Mouse (Mus musculus) hindbrain, embryonic 16.5 days (tissue): ENCODE results near the gene Plcb3. TPM values are rescaled to one million over a fixed set of nuclear protein-coding genes. Genes with fewer than 3 reads are reported as not detected.
A peak's percentile ranks its signal among the peaks of the same experiment; 100 is the strongest.
"Not testable (repeated sequence)": the region's sequence is repeated elsewhere in the genome, so short reads cannot be mapped to it uniquely, and the experiment has no call there.

Experiments used
- ATAC-seq: fragments of 200-750 bp; cut with Nextera tagmentation; 2 replicates; pipeline ENCODE4 v1.8.0; 2017; ENCODE audit warnings: moderate TSS enrichment, moderate library complexity
- H3K27ac ChIP-seq: fragments of 300-500 bp; sonication (generic); 2 replicates; pipeline ENCODE4 v1.5.1; 2014; ENCODE audit warnings: low read depth, mild to moderate bottlenecking, control low read depth, low read length, moderate library complexity
- H3K27me3 ChIP-seq: fragments of 300-500 bp; sonication (generic); replicated peaks from 2 replicates; pipeline ENCODE4 v1.6.1; 2014; ENCODE audit warnings: low read length; ENCODE audit not compliant: control insufficient read depth, insufficient read depth
- H3K36me3 ChIP-seq: fragments of 300-500 bp; sonication (generic); 2 replicates; pipeline ENCODE4 v1.6.1; 2014; ENCODE audit warnings: mild to moderate bottlenecking, low read length, moderate library complexity, mixed read lengths; ENCODE audit not compliant: control insufficient read depth, insufficient read depth
- H3K4me1 ChIP-seq: fragments of 300-500 bp; sonication (generic); 2 replicates; pipeline ENCODE4 v1.6.1; 2014; ENCODE audit warnings: low read depth, low read length; ENCODE audit not compliant: control insufficient read depth, insufficient read depth
- H3K4me2 ChIP-seq: fragments of 300-500 bp; sonication (generic); 2 replicates; pipeline ENCODE4 v1.6.1; 2014; ENCODE audit warnings: mild to moderate bottlenecking, low read length, control low read depth, moderate library complexity
- H3K4me3 ChIP-seq: fragments of 300-500 bp; sonication (generic); 2 replicates; pipeline ENCODE4 v1.5.1; 2014; ENCODE audit warnings: mild to moderate bottlenecking, low read length, control low read depth, moderate library complexity
- H3K9ac ChIP-seq: fragments of 300-500 bp; sonication (generic); 2 replicates; pipeline ENCODE4 v1.6.1; 2014; ENCODE audit warnings: low read depth, mild to moderate bottlenecking, control low read depth, low read length, moderate library complexity
- H3K9me3 ChIP-seq: fragments of 300-500 bp; sonication (generic); 2 replicates; pipeline ENCODE4 v1.6.1; 2014; ENCODE audit warnings: mild to moderate bottlenecking, low read length, moderate library complexity; ENCODE audit not compliant: control insufficient read depth
- WGBS: fragments of 180-500 bp; shearing (Covaris S2); extraction: QIAGEN DNeasy Blood & Tissue Kit; methylation state at CpG from one replicate; pipeline ENCODE4 v1.1.7; 2014; 5-methylcytosine and 5-hydroxymethylcytosine counted together
- polyA plus RNA-seq: library from polyadenylated mRNA; unstranded; fragments of >200 nt; fragmentation: Nextera tagmentation; extraction: Ambion mirVana; gene quantifications from 2 replicates; pipeline ENCODE4 v1.2.1, GENCODE M21; 2015

Plcb3 gene
- polyA plus RNA-seq, 1 experiment from 2014 or later: 13.8 TPM

DNA sequence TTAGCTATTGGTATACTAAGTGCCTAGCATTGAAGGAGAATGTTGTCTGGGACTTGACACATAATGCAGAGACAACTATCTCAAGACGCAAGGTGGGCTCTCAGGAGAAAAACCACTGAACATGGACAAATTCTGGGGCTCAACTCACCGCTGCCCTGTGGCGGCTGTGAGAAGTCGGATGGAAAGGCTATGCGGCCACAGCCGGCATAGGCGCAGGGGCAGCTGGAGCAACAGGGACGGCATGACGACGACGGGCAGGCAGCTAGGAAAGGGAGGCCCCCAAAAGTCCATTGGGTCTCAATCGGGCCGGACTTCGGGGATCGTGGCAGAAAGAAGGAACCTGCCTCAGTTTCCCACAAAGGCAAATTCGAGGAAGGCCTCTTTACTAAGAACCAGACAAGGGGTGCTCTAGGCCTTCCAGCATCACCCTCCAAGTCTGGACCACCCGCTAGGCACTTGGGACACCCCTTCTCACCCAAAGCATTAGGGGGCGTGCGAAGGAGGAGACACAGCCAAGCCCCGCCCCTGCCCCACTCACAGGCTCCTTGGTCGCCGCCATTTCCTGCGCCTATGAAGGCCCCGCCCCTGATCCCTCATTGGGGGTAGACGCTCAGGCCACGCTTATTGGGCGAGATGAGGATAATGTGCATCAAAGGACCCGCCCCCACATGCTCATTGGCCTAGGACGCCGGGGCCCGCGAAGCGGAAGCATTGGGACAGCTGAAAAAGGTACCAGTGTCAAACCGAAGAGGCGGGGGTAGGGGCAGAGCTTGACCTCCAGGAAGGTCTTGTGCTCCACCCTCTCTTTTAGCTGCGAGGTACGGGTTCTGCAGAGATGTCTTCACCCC, 16.0 kb upstream of the Plcb3 start, which contains the start of gene Dnajc4:
Gene Dnajc4, minus strand, starts transcription at position 562 of the 848 bp plus-strand sequence.
- H3K27ac ChIP-seq: peak within 1 kb of the TSS; percentile 26
- H3K9ac ChIP-seq: peak within 1 kb of the TSS; percentile 62
- H3K36me3 ChIP-seq: no peaks in the 10 kb centered on the region
- H3K27me3 ChIP-seq: no peaks in the 10 kb centered on the region
- no peaks in the 10 kb centered on the region for H3K9me3 ChIP-seq
- ATAC-seq: peak; percentile 92
- peaks cover 38% of the 10 kb centered on the region for H3K4me1 ChIP-seq
- peak within 1 kb of the TSS; percentile 70 for H3K4me2 ChIP-seq
- WGBS: 1% methylated on average over 37 of the region's 37 CpGs
- H3K4me3 ChIP-seq: peak within 1 kb of the TSS; percentile 41

DNA sequence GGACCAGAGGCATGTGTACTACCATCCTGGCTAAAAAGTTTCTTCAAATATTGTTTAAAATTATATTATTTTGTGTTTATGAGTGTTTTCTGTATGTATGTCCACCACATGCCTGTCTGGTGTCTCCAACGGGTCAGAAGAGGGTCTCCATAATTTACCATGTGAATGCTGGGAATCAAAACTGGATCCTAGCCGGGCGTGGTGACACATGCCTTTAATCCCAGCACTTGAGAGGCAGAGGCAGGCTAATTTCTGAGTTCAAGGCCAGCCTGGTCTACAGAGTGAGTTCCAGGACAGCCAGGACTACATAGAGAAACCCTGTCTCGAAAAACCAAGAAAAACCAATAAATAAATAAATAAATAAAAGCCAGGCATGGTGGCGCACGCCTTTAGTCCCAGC, 14.9 kb upstream of the Plcb3 start:
- ATAC-seq, H3K4me2 ChIP-seq, H3K27me3 ChIP-seq, H3K9me3 ChIP-seq, H3K9ac ChIP-seq, H3K36me3 ChIP-seq, H3K4me3 ChIP-seq, H3K27ac ChIP-seq: not testable (repeated sequence)
- peaks cover 37% of the 10 kb centered on the region for H3K4me1 ChIP-seq
- 93% methylated on average over 6 of the region's 6 CpGs for WGBS

DNA sequence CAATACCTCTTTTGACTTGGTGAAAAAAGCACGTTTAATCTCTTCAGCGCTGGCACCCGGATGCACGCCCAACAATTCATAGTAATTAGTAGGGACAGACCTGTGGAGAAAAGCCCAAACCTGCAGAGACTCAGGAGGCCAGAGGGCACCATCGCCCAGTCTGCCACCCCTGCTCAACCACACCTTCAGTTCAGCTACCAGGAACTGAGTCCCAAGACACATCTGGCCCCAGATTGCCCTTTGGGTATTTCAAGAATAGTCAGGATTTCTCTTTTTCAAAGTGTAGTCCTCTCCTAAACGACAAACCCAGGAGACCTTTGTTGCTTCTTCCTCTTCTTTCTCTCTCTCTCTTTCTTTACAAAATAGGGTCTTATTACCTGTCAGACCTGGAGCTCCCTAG, 14.4 kb upstream of the Plcb3 start:
- WGBS: 85% methylated on average over 6 of the region's 6 CpGs

DNA sequence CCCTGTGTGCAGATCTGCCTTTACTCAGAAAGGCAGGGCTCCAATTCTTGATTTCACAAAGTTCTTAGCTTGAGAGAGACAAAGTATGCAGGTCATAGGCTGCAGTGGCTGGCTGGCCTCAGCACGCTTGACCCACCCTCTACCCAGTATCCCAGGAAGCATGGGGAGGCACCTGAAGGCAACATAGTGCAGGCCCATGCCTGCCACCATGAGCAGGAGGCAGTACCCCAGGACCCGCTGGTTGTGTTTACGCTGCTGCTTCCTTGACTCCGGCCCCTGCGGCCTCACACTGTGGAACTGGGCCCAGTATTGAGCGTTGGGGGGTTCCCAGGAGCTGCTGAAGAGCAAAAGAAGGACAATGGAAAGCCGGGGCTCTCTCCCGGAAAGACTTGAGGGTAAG, 13.0 kb upstream of the Plcb3 start:
- Histone ChIP-seq H3K4me2 (no peak overlapping the region), H3K27ac (no peak overlapping the region), H3K4me1 (peaks cover 29% of the 10 kb centered on the region), H3K4me3 (no peak overlapping the region), H3K9me3 (no peaks in the 10 kb centered on the region), H3K27me3 (no peaks in the 10 kb centered on the region), H3K9ac (no peak overlapping the region), H3K36me3 (peaks cover 3% of the 10 kb centered on the region; the same call in 1 of the 2 replicates)
- ATAC-seq: no peak
- 88% methylated on average over 8 of the region's 8 CpGs for WGBS

More for the DNA sequence above, 14.4 kb upstream of the Plcb3 start:
- Histone ChIP-seq H3K27me3 (no peaks in the 10 kb centered on the region), H3K4me3 (no peak overlapping the region), H3K9me3 (no peaks in the 10 kb centered on the region), H3K27ac (no peak overlapping the region), H3K4me2 (no peak overlapping the region), H3K4me1 (peaks cover 41% of the 10 kb centered on the region), H3K36me3 (no peaks in the 10 kb centered on the region), H3K9ac (no peak overlapping the region)
- no peak for ATAC-seq

DNA sequence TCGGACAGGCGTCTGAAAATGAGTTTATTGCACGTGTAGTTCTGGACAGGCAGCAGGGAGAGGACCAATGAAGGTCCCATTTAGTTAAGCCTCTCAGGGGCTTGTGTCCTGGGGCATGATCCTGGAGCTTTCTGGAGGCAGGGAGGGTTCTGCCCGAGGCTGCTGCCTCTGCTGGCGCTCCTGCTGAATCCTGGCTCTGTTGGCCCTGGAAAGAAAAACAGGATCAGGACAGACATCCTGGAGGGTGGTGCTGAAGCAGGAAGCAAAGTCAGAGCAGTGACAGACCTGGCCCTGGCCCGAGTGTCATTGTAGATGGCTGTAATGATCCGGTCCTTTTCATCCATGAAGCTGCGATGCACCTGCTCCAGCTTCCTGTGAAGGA, 11.6 kb upstream of the Plcb3 start:
- 2% methylated on average over 8 of the region's 8 CpGs for WGBS
- Histone ChIP-seq H3K27ac (peak overlapping the region; percentile 89), H3K4me3 (peak overlapping the region; percentile 84), H3K4me2 (peak overlapping the region; percentile 95), H3K9ac (peak overlapping the region; percentile 98), H3K4me1 (peaks cover 25% of the 10 kb centered on the region), H3K27me3 (no peaks in the 10 kb centered on the region), H3K36me3 (peaks cover 5% of the 10 kb centered on the region; the same call in 1 of the 2 replicates), H3K9me3 (no peaks in the 10 kb centered on the region)
- no peak for ATAC-seq

DNA sequence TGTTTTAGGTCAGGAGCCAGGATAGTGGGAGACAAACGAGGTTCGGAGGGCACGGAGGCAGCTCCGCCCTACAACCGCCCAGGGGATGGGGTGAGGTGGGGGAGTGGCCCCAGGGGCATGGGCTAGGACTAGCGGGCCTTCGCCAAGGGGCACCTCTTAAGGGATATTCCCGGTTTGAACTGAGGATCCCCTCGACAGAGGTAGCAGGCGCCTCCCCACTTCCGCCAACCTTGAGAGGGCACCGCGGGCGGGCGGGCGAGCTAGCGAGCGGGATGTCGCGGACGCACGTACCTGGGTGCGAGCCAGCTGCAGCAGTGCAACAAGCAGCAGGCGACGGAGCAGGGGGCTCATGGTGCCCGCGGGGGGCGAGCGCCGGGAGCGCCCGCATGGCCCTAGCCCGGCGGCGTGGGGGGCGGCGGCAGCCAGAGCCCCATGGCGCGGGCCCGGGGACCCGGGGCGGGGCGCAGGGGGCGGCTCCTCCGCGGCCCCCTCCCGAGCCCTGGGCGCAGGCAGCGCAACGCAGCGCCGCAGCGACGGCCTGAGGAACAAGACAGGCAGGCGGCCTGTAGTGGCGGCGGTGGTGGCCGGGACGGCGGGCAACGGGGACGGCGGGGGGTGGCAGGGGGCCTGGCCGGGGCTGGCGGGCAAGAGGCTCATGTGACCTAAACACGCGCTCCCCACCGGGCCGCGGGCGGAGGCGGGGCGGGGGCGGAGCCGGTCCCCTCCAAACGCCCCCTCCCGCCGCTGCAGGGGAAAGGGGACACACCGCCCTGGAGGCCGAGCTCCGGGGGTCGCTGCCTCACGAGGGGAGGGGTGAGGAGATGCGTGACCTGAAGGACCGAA, 11.0 kb upstream of the Plcb3 start, which contains the start of gene Vegfb:
Gene Vegfb, minus strand, starts transcription at position 591 of the 843 bp plus-strand sequence.
- Histone ChIP-seq H3K27me3 (no peaks in the 10 kb centered on the region), H3K4me3 (peak within 1 kb of the TSS; percentile 84), H3K9me3 (no peaks in the 10 kb centered on the region), H3K4me1 (peaks cover 23% of the 10 kb centered on the region), H3K27ac (peak within 1 kb of the TSS; percentile 89), H3K36me3 (peaks cover 10% of the 10 kb centered on the region), H3K9ac (peak within 1 kb of the TSS; percentile 98), H3K4me2 (peak within 1 kb of the TSS; percentile 95)
- ATAC-seq: peak; percentile 32
- under 1% methylated on average over 57 of the region's 85 CpGs for WGBS

DNA sequence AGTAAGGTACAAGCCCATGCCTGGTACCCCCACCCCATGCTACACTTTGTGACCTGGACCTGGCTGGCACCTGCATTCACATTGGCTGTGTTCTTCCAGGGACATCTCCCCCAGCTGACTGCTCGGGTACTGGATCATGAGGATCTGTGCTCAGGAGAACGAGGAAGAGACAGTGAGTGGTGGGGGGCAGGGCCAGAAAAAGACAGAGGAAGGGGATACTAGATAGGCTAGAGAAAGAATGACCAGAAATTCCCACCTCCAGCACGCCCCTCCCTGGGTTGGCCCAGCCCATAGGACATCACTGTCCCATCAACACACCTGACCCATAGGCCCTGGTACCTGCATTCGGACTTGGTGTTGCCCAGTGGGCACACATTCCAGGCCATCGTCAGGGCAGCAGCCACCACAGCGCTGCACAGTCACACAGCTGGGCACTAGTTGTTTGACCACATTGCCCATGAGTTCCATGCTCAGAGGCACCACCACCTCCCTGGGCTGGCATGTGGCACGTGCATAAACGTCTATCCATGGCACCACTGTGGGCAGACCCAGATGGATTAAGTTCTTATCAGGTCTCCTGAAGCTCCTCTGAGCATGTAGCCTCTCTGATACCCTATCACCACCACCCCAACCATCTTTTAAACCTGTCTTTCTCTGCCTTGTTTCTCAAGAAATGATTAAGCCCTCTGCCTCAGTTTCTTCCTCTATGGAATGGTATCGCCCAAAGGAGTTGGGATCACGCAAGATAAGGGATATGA, 9.9 kb upstream of the Plcb3 start:
- H3K9ac ChIP-seq: no peak overlapping the region; the same call in 1 of the 2 replicates
- H3K27me3 ChIP-seq: no peaks in the 10 kb centered on the region
- H3K9me3 ChIP-seq: no peaks in the 10 kb centered on the region
- H3K36me3 ChIP-seq: peaks cover 12% of the 10 kb centered on the region
- 74% methylated on average over 10 of the region's 10 CpGs for WGBS
- no peak overlapping the region; the same call in 1 of the 2 replicates for H3K27ac ChIP-seq
- peak overlapping the region; percentile 84 for H3K4me3 ChIP-seq
- H3K4me1 ChIP-seq: peaks cover 18% of the 10 kb centered on the region
- no peak for ATAC-seq
- H3K4me2 ChIP-seq: peak overlapping the region; percentile 95

DNA sequence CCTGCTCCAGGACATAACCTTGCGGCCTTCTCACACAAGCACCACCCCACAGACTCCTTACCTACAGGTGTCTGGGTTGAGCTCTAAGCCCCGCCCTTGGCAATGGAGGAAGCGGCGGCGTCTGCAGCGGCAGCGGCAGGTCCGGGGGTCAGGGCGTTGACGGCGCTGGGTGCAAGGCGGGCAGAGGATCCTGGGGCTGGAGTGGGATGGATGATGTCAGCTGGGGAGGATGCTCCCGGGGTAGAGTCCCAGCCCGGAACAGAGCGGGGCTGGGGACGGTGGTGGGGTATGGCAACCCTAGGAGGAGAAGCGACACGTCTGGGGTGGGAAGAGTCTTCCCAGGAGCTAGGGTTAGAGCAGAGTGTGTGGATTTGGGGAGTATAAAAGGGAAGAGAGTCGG, 9.0 kb upstream of the Plcb3 start:
- H3K27ac ChIP-seq: no peak overlapping the region
- H3K36me3 ChIP-seq: peaks cover 12% of the 10 kb centered on the region
- no peak overlapping the region for H3K4me2 ChIP-seq
- no peaks in the 10 kb centered on the region for H3K27me3 ChIP-seq
- no peak for ATAC-seq
- H3K4me3 ChIP-seq: no peak overlapping the region
- H3K9me3 ChIP-seq: no peaks in the 10 kb centered on the region
- peak overlapping the region; percentile 33; the same call in 1 of the 2 replicates for H3K9ac ChIP-seq
- WGBS: 86% methylated on average over 19 of the region's 19 CpGs
- peaks cover 23% of the 10 kb centered on the region for H3K4me1 ChIP-seq
